Mouse (Mus musculus): ENCODE data around the gene Bbip1. TPM values are rescaled to one million over a fixed set of nuclear protein-coding genes. Genes with fewer than 3 reads are reported as not detected.
"Not testable (repeated sequence)": the region's sequence is repeated elsewhere in the genome, so short reads cannot be mapped to it uniquely, and the experiment has no call there.

The Bbip1 gene
- 82.9 and 97.9 TPM in 2 replicates for polyA plus RNA-seq (2015; fragmentation: Nextera tagmentation; extraction: Ambion mirVana)

DNA sequence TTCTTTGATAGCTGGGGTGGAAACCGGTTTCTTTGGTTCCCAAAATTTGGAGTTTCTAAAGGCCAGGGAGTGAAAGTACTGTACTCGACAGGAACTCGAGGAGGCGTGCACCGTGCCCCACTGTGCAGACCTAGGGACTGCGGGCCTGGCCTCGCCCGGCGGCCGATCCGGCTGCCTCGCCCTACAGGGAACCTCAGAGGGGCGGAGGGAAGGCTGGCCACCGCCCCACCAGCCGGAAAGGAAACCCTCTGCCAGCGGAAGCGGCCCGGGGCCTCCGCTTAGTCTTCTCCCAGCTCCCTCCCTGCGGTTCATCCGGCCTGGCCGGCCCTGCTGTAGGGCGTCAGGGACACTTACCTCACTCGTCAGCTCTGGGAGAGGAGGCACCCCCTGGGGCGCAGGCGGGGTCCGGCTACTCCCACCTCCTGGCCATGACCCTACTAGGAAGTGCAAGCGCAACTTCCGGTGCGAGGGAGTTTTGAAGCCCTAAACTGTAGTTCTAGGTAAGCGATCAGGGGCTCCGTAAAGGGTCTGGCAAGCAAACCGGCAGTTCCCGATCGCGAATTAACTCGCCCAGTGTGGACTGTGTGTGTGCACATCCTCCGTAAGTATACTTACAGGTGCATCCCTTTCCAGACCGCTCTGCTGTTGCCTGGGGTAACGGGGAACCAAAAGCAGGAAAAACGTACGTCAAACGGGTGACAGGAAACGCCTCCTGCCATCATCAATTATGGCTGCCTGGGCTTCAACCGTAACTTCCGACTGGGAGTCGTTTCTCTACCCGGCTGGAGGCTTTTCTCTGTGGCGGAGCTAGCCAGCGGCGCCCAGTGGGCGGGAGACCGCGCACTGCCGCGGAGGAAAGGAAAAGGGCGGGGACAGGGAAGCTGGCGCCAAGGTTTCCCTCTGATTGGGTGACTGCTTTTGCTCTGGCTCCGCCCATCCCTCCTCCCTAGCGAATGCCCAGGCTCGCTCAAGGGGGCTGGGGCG lies at the start of gene Bbip1, which contains the start of gene Shoc2:
Gene Bbip1, minus strand, starts transcription at position 826 of the 984 bp plus-strand sequence.
Gene Shoc2, plus strand, starts transcription at position 505 of the 984 bp plus-strand sequence.
- no peaks in the 10 kb centered on the region for H3K27me3 ChIP-seq
- peak within 1 kb of the TSS; percentile 97 for H3K9ac ChIP-seq
- peak within 1 kb of the TSS; percentile 99 for H3K27ac ChIP-seq
- no peaks in the 10 kb centered on the region for H3K36me3 ChIP-seq
- H3K4me3 ChIP-seq, result peak within 1 kb of the TSS; percentile 96
- peak; percentile 92 for ATAC-seq (ENCODE audit: insufficient number of reproducible peaks, insufficient read depth, low FRiP score, low TSS enrichment, low read depth)
- peak within 1 kb of the TSS; percentile 67 for H3K4me2 ChIP-seq
- H3K9me3 ChIP-seq, result no peaks in the 10 kb centered on the region
- under 1% methylated on average over 62 of the region's 62 CpGs for WGBS
- H3K4me1 ChIP-seq, result peaks cover 13% of the 10 kb centered on the region

GRCm38 (mm10) chr19:53993860-53994259 lies 49.4 kb upstream of the Bbip1 start:
- H3K4me2 ChIP-seq, result no peak overlapping the region
- H3K9me3 ChIP-seq, result no peaks in the 10 kb centered on the region
- H3K36me3 ChIP-seq, result peaks cover 12% of the 10 kb centered on the region
- no peaks in the 10 kb centered on the region for H3K27me3 ChIP-seq
- ATAC-seq (ENCODE audit: insufficient number of reproducible peaks, insufficient read depth, low FRiP score, low TSS enrichment, low read depth), result no peak
- 74% methylated on average over 3 of the region's 3 CpGs for WGBS
- H3K4me3 ChIP-seq, result no peak overlapping the region
- H3K27ac ChIP-seq, result no peak overlapping the region
- no peak overlapping the region for H3K9ac ChIP-seq
- peaks cover 5% of the 10 kb centered on the region; the same call in 1 of the 2 replicates for H3K4me1 ChIP-seq

GRCm38 (mm10) chr19:53990538-53990937 lies 46.1 kb upstream of the Bbip1 start:
- no peak for ATAC-seq (ENCODE audit: insufficient number of reproducible peaks, insufficient read depth, low FRiP score, low TSS enrichment, low read depth)
- Histone ChIP-seq H3K9me3 (no peaks in the 10 kb centered on the region), H3K36me3 (peaks cover 25% of the 10 kb centered on the region), H3K4me3 (no peak overlapping the region), H3K4me2 (no peak overlapping the region), H3K9ac (no peak overlapping the region), H3K27ac (no peak overlapping the region), H3K4me1 (no peaks in the 10 kb centered on the region), H3K27me3 (no peaks in the 10 kb centered on the region)
- 92% methylated on average over 2 of the region's 2 CpGs for WGBS

GRCm38 (mm10) chr19:53984628-53985027 lies 40.2 kb upstream of the Bbip1 start:
- Histone ChIP-seq H3K9ac (no peak overlapping the region), H3K4me3 (no peak overlapping the region), H3K27me3 (no peaks in the 10 kb centered on the region), H3K9me3 (no peaks in the 10 kb centered on the region), H3K36me3 (peaks cover 16% of the 10 kb centered on the region), H3K4me1 (no peaks in the 10 kb centered on the region; the same call in 1 of the 2 replicates), H3K4me2 (no peak overlapping the region), H3K27ac (no peak overlapping the region)
- 91% methylated on average over 3 of the region's 3 CpGs for WGBS
- ATAC-seq (ENCODE audit: insufficient number of reproducible peaks, insufficient read depth, low FRiP score, low TSS enrichment, low read depth), result no peak

- Histone ChIP-seq H3K27me3 (no peaks in the 10 kb centered on the region), H3K9me3 (0 out of 2 replicates have a peak, but pooled peaks cover 2% of the 10 kb centered on the region), H3K27ac (no peak overlapping the region), H3K4me3 (no peak overlapping the region), H3K36me3 (peaks cover 20% of the 10 kb centered on the region), H3K4me2 (no peak overlapping the region), H3K9ac (no peak overlapping the region), H3K4me1 (no peaks in the 10 kb centered on the region; the same call in 1 of the 2 replicates)
- WGBS, result 98% methylated on average over 1 of the region's 1 CpGs
- ATAC-seq (ENCODE audit: insufficient number of reproducible peaks, insufficient read depth, low FRiP score, low TSS enrichment, low read depth), result no peak
Measured at GRCm38 (mm10) chr19:53983336-53983735, 38.9 kb upstream of the Bbip1 start.

DNA sequence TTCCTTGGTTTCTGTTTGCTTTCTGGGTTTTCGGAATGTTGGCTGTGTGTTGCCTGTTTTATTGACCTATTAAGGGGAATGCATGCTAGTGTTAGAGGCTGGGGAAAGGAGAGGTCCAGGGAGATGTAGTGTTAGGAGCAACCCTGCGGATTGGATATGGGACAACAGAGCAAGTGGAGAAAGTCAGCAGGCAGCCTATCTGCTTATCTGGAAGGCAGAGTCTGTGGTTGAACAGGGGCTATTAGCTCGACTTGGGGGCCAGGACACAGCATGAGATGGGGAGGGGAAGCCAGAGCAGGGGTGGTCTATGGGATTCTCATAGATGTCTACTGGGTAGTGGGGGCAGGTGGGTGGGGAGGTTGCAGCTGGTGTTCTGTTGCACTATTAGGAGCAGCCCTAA lies 37.6 kb upstream of the Bbip1 start:
- Histone ChIP-seq H3K9me3 (0 out of 2 replicates have a peak, but pooled peaks cover 3% of the 10 kb centered on the region), H3K36me3 (peaks cover 12% of the 10 kb centered on the region), H3K27ac (no peak overlapping the region), H3K27me3 (no peaks in the 10 kb centered on the region), H3K4me1 (no peaks in the 10 kb centered on the region; the same call in 1 of the 2 replicates), H3K4me2 (no peak overlapping the region), H3K4me3 (no peak overlapping the region), H3K9ac (no peak overlapping the region)
- no peak for ATAC-seq (ENCODE audit: insufficient number of reproducible peaks, insufficient read depth, low FRiP score, low TSS enrichment, low read depth)
- 81% methylated on average over 3 of the region's 3 CpGs for WGBS

- no peak overlapping the region for H3K27ac ChIP-seq
- no peak overlapping the region for H3K9ac ChIP-seq
- H3K4me1 ChIP-seq, result no peaks in the 10 kb centered on the region
- WGBS, result 74% methylated on average over 1 of the region's 1 CpGs
- ATAC-seq (ENCODE audit: insufficient number of reproducible peaks, insufficient read depth, low FRiP score, low TSS enrichment, low read depth), result no peak
- no peak overlapping the region for H3K4me3 ChIP-seq
- H3K36me3 ChIP-seq, result peaks cover 14% of the 10 kb centered on the region
- no peaks in the 10 kb centered on the region for H3K27me3 ChIP-seq
- H3K9me3 ChIP-seq, result 0 out of 2 replicates have a peak, but pooled peaks cover 3% of the 10 kb centered on the region
- no peak overlapping the region for H3K4me2 ChIP-seq
Measured at GRCm38 (mm10) chr19:53973656-53974055, 29.2 kb upstream of the Bbip1 start.

GRCm38 (mm10) chr19:53971938-53972337 lies 27.5 kb upstream of the Bbip1 start:
- Histone ChIP-seq H3K36me3 (peaks cover 6% of the 10 kb centered on the region), H3K4me2 (no peak overlapping the region), H3K9me3 (no peaks in the 10 kb centered on the region), H3K27ac (no peak overlapping the region), H3K4me1 (0 out of 2 replicates have a peak, but pooled peaks cover 5% of the 10 kb centered on the region), H3K27me3 (no peaks in the 10 kb centered on the region), H3K4me3 (no peak overlapping the region), H3K9ac (no peak overlapping the region)
- no peak for ATAC-seq (ENCODE audit: insufficient number of reproducible peaks, insufficient read depth, low FRiP score, low TSS enrichment, low read depth)
- 66% methylated on average over 7 of the region's 7 CpGs for WGBS

GRCm38 (mm10) chr19:53969226-53969625 lies 24.8 kb upstream of the Bbip1 start:
- Histone ChIP-seq H3K9ac (no peak overlapping the region), H3K4me1 (0 out of 2 replicates have a peak, but pooled peaks cover 5% of the 10 kb centered on the region), H3K27me3 (no peaks in the 10 kb centered on the region), H3K4me2 (no peak overlapping the region), H3K4me3 (no peak overlapping the region), H3K9me3 (no peaks in the 10 kb centered on the region), H3K27ac (no peak overlapping the region), H3K36me3 (no peaks in the 10 kb centered on the region)
- WGBS, result 92% methylated on average over 3 of the region's 3 CpGs
- no peak for ATAC-seq (ENCODE audit: insufficient number of reproducible peaks, insufficient read depth, low FRiP score, low TSS enrichment, low read depth)

GRCm38 (mm10) chr19:53964910-53965633 lies 20.6 kb upstream of the Bbip1 start:
- 91% methylated on average over 10 of the region's 10 CpGs for WGBS
- H3K36me3 ChIP-seq, result no peaks in the 10 kb centered on the region; the same call in 1 of the 2 replicates

DNA sequence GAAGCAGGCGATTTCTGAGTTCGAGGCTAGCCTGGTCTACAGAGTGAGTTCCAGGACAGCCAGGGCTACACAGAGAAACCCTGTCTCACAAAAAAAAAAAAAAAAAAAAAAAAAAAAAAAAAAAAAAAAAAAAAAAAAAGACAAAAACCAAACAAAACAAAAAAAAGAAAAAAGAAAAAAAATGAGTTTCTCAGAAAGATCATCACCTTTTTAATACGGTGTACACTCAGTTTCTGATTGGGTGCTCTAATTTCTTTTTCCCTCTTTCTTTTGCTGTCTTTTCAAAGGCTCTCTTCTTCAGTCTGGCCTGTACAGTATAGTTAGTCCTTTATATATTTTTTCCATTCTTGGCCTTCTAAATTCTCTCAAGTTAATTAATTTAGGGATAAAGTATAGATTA lies 19.9 kb upstream of the Bbip1 start:
- H3K9me3 ChIP-seq; H3K9ac ChIP-seq; H3K4me3 ChIP-seq; H3K4me2 ChIP-seq; H3K27me3 ChIP-seq; ATAC-seq (ENCODE audit: insufficient number of reproducible peaks, insufficient read depth, low FRiP score, low TSS enrichment, low read depth); H3K27ac ChIP-seq; H3K36me3 ChIP-seq; H3K4me1 ChIP-seq: not testable (repeated sequence)
- 88% methylated on average over 3 of the region's 3 CpGs for WGBS

More at GRCm38 (mm10) chr19:53964910-53965633, 20.6 kb upstream of the Bbip1 start:
- no peaks in the 10 kb centered on the region for H3K9me3 ChIP-seq
- ATAC-seq (ENCODE audit: insufficient number of reproducible peaks, insufficient read depth, low FRiP score, low TSS enrichment, low read depth), result no peak
- H3K4me2 ChIP-seq, result no peak overlapping the region
- H3K4me1 ChIP-seq, result 0 out of 2 replicates have a peak, but pooled peaks cover 5% of the 10 kb centered on the region
- H3K27ac ChIP-seq, result no peak overlapping the region
- H3K27me3 ChIP-seq, result no peaks in the 10 kb centered on the region
- no peak overlapping the region for H3K4me3 ChIP-seq
- no peak overlapping the region for H3K9ac ChIP-seq
